Mouse (Mus musculus) heart, adult 2 months (tissue): ENCODE data around the gene Lsg1. TPM values are rescaled to one million over a fixed set of nuclear protein-coding genes. Genes with fewer than 3 reads are reported as not detected.

ENCODE experiments used
- DNase-seq, 2 experiments: peaks; one replicate each; pipeline ENCODE4 v3.0.0; 2021
- H3K27ac ChIP-seq: fragments of 200-600 bp; 2 replicates; pipeline ENCODE4 v1.8.1; 2022
- H3K27me3 ChIP-seq: fragments of 200-500 bp; 2 replicates; pipeline ENCODE4 v1.6.1; 2012; ENCODE audit warnings: mild to moderate bottlenecking, low read length, inconsistent platforms, mixed read lengths; ENCODE audit not compliant: control insufficient read depth, insufficient read depth
- H3K36me3 ChIP-seq: fragments of 200-500 bp; 2 replicates; pipeline ENCODE4 v1.6.1; 2012; ENCODE audit warnings: low read length, inconsistent platforms; ENCODE audit not compliant: control insufficient read depth, insufficient read depth
- H3K4me1 ChIP-seq: fragments of 200-500 bp; 2 replicates; pipeline ENCODE4 v1.6.1; 2011; ENCODE audit warnings: low read length; ENCODE audit not compliant: control insufficient read depth, insufficient read depth
- H3K4me3 ChIP-seq: fragments of 200-600 bp; 2 replicates; pipeline ENCODE4 v1.8.1; 2022
- H3K79me2 ChIP-seq: fragments of 200-500 bp; replicated peaks from 2 replicates; pipeline ENCODE4 v1.6.1; 2012; ENCODE audit warnings: mild to moderate bottlenecking, inconsistent platforms, low read length, moderate library complexity, mixed read lengths; ENCODE audit not compliant: control insufficient read depth, insufficient read depth
- H3K9ac ChIP-seq: fragments of 200-500 bp; 2 replicates; pipeline ENCODE4 v1.6.1; 2012; ENCODE audit warnings: low read depth, mild to moderate bottlenecking, control low read depth, inconsistent platforms, low read length, mixed read lengths
- CTCF ChIP-seq: fragments of 200-600 bp; IDR thresholded peaks from 2 replicates; pipeline ENCODE4 v1.8.1; 2022; ENCODE audit warnings: antibody characterized with exemption, mild to moderate bottlenecking, moderate library complexity
- EP300 ChIP-seq: fragments of 200-500 bp; IDR thresholded peaks from 2 replicates; pipeline ENCODE4 v1.6.1; 2011; ENCODE audit warnings: low read depth, low read length, control low read depth; ENCODE audit not compliant: insufficient read depth
- POLR2A ChIP-seq: fragments of 200-500 bp; IDR thresholded peaks from 2 replicates; pipeline ENCODE4 v1.6.1; 2011; ENCODE audit warnings: mild to moderate bottlenecking, low read depth, low read length, control low read depth; ENCODE audit not compliant: insufficient read depth
- WGBS: fragments of 180-500 bp; shearing (Covaris S2); methylation state at CpG from one replicate; pipeline ENCODE4 v1.1.7; 2018; 5-methylcytosine and 5-hydroxymethylcytosine counted together
- intact Hi-C: fragments of 180-260 bp; cut with DNase I; formaldehyde crosslinking; loops from one replicate; pipeline ENCODE4 v1.15.1; 2025
- polyA plus RNA-seq: library from polyadenylated mRNA; depleted of rRNA; stranded (reverse); fragments of >200 nt; gene quantifications from 2 replicates; pipeline ENCODE4 v1.2.3, GENCODE M21; 2012
- total RNA-seq, 2 experiments: library from RNA; stranded (reverse); gene quantifications; 2 replicates each; pipeline ENCODE4 v1.2.3; 2021

Lsg1 gene
- total and polyA plus RNA-seq, 3 experiments: 5.5 to 21.2 (median 19.6) TPM

- peaks cover 3% of the 10 kb centered on the region for H3K36me3 ChIP-seq
- TF ChIP-seq CTCF: no peak
- no peak; the same call in 1 of the 2 replicates for TF ChIP-seq POLR2A
- no peak for TF ChIP-seq EP300
- no peaks in the 10 kb centered on the region; the same call in 1 of the 2 replicates for H3K79me2 ChIP-seq
- H3K27ac ChIP-seq: peak overlapping the region; percentile 98
- peaks cover 5% of the 10 kb centered on the region for H3K4me1 ChIP-seq
- no peaks in the 10 kb centered on the region for H3K27me3 ChIP-seq
- H3K9ac ChIP-seq: peak overlapping the region; percentile 72
- WGBS: 1% methylated on average over 19 of the region's 19 CpGs
- intact Hi-C loops: no loop called here
- peak overlapping the region; percentile 71 for H3K4me3 ChIP-seq
- DNase-seq: no peak
Observed at GRCm38 (mm10) chr16:30586935-30587493, 378 bp downstream of the Lsg1 start.

GRCm38 (mm10) chr16:30580765-30581164 lies 6.6 kb downstream of the Lsg1 start:
- TF ChIP-seq CTCF (no peak), POLR2A (no peak), EP300 (no peak)
- intact Hi-C loops: no loop called here
- no peak overlapping the region for H3K4me3 ChIP-seq
- H3K79me2 ChIP-seq: no peaks in the 10 kb centered on the region
- no peak overlapping the region for H3K9ac ChIP-seq
- WGBS: 93% methylated on average over 5 of the region's 5 CpGs
- no peak for DNase-seq
- no peaks in the 10 kb centered on the region; the same call in 1 of the 2 replicates for H3K4me1 ChIP-seq
- no peak overlapping the region for H3K27ac ChIP-seq
- H3K27me3 ChIP-seq: no peaks in the 10 kb centered on the region
- peaks cover 1% of the 10 kb centered on the region for H3K36me3 ChIP-seq

- Histone ChIP-seq H3K4me1 (no peaks in the 10 kb centered on the region), H3K4me3 (no peak overlapping the region), H3K27ac (no peak overlapping the region), H3K36me3 (peaks cover 4% of the 10 kb centered on the region), H3K9ac (no peak overlapping the region), H3K79me2 (no peaks in the 10 kb centered on the region), H3K27me3 (no peaks in the 10 kb centered on the region)
- TF ChIP-seq EP300: no peak
- TF ChIP-seq CTCF: no peak
- no peak for TF ChIP-seq POLR2A
- no peak for DNase-seq
- WGBS: 89% methylated on average over 1 of the region's 1 CpGs
- intact Hi-C loops: no loop called here
Observed at GRCm38 (mm10) chr16:30576392-30576791, 11.0 kb downstream of the Lsg1 start.

- Histone ChIP-seq H3K79me2 (no peaks in the 10 kb centered on the region), H3K36me3 (peaks cover 3% of the 10 kb centered on the region), H3K4me3 (no peak overlapping the region), H3K9ac (no peak overlapping the region), H3K27me3 (no peaks in the 10 kb centered on the region), H3K27ac (no peak overlapping the region), H3K4me1 (no peaks in the 10 kb centered on the region)
- DNase-seq: no peak
- WGBS: 79% methylated on average over 7 of the region's 7 CpGs
- intact Hi-C loops: no loop called here
- TF ChIP-seq CTCF: no peak
Observed at GRCm38 (mm10) chr16:30575815-30576214, 11.6 kb downstream of the Lsg1 start.

- Histone ChIP-seq H3K36me3 (peaks cover 3% of the 10 kb centered on the region; the same call in 1 of the 2 replicates), H3K4me1 (no peaks in the 10 kb centered on the region), H3K4me3 (no peak overlapping the region), H3K9ac (no peak overlapping the region), H3K79me2 (no peaks in the 10 kb centered on the region), H3K27me3 (no peaks in the 10 kb centered on the region), H3K27ac (no peak overlapping the region)
- TF ChIP-seq CTCF: no peak
- no peak for TF ChIP-seq POLR2A
- no peak for TF ChIP-seq EP300
- DNase-seq: no peak
- intact Hi-C loops: no loop called here
- 52% methylated on average over 4 of the region's 4 CpGs for WGBS
Observed at GRCm38 (mm10) chr16:30572239-30572638, 15.2 kb downstream of the Lsg1 start.

GRCm38 (mm10) chr16:30571378-30571777 lies 16.0 kb downstream of the Lsg1 start:
- no peaks in the 10 kb centered on the region for H3K79me2 ChIP-seq
- H3K9ac ChIP-seq: no peak overlapping the region
- peaks cover 3% of the 10 kb centered on the region; the same call in 1 of the 2 replicates for H3K36me3 ChIP-seq
- intact Hi-C loops: no loop called here
- no peak overlapping the region for H3K27ac ChIP-seq
- DNase-seq: no peak
- no peak overlapping the region for H3K4me3 ChIP-seq
- no peaks in the 10 kb centered on the region for H3K27me3 ChIP-seq
- TF ChIP-seq CTCF: no peak
- TF ChIP-seq POLR2A: no peak
- no peak for TF ChIP-seq EP300
- H3K4me1 ChIP-seq: no peaks in the 10 kb centered on the region
- WGBS: 93% methylated on average over 5 of the region's 5 CpGs
